Mouse (Mus musculus) heart, postnatal 25 days (tissue): ENCODE data around the gene Hps5. TPM values are rescaled to one million over a fixed set of nuclear protein-coding genes. Genes with fewer than 3 reads are reported as not detected.
A peak's percentile ranks its signal among the peaks of the same experiment; 100 is the strongest.
"Not testable (repeated sequence)": the region's sequence is repeated elsewhere in the genome, so short reads cannot be mapped to it uniquely, and the experiment has no call there.

ENCODE experiments used
- DNase-seq: peaks from one replicate; pipeline ENCODE4 v3.0.0; 2022; ENCODE audit warnings: low spot score
- intact Hi-C: fragments of 180-260 bp; cut with DNase I; formaldehyde crosslinking; loops from one replicate; pipeline ENCODE4 v1.15.1; 2025
- total RNA-seq, 2 experiments: library from RNA; stranded (reverse); gene quantifications; 2 replicates each; pipeline ENCODE4 v1.2.3; 2021

The Hps5 gene
- total RNA-seq = 10 to 100 TPM in 1 of 2 experiments, 1 to 10 TPM in 1; 8.6 to 10.5 TPM

GRCm38 (mm10) chr7:46795287-46796205, at the start of gene Hps5, which contains the start of gene Gtf2h1:
Hps5 (minus strand) TSS chr7:46796064.
Gtf2h1 (plus strand) TSS chr7:46796103.
- intact Hi-C loops = loop anchor here (1.0 to 5.0 kb wide), 3 partner anchors 51 to 212 kb away; partner anchors contain the start of gene Spty2d1
- DNase-seq = peak; percentile 93

- peak; percentile 87 for DNase-seq
- intact Hi-C loops = no loop called here
Measured at GRCm38 (mm10) chr7:46845211-46845977, 49.5 kb upstream of the Hps5 start.

DNA sequence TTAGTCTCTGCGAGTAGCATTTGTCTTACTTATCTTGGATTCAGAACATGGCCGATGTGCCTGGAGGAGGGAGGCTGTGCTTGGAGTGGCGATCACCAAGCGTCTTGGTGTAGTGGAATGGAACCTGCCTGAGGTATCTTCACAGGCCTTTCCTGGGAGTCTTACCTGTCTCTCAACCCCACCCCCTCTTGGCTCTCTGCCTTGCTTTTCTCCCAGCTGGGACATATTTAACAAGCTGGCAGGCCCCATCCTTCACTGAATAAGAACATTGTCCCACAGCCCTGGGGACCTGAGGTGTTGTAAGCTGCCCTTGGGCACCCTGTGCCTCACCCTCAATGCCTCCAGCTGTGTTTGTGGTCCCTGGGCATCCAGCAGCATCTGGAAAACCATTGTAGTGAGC, 47.7 kb upstream of the Hps5 start:
- intact Hi-C loops = loop anchor here (5.0 kb wide), 1 partner anchor 114 kb away; the partner anchor contains the start of gene Uevld
- no peak for DNase-seq

GRCm38 (mm10) chr7:46842278-46842677, 46.4 kb upstream of the Hps5 start:
- intact Hi-C loops = loop anchor here (5.0 kb wide), 1 partner anchor 115 kb away; the partner anchor contains the start of gene Uevld

DNA sequence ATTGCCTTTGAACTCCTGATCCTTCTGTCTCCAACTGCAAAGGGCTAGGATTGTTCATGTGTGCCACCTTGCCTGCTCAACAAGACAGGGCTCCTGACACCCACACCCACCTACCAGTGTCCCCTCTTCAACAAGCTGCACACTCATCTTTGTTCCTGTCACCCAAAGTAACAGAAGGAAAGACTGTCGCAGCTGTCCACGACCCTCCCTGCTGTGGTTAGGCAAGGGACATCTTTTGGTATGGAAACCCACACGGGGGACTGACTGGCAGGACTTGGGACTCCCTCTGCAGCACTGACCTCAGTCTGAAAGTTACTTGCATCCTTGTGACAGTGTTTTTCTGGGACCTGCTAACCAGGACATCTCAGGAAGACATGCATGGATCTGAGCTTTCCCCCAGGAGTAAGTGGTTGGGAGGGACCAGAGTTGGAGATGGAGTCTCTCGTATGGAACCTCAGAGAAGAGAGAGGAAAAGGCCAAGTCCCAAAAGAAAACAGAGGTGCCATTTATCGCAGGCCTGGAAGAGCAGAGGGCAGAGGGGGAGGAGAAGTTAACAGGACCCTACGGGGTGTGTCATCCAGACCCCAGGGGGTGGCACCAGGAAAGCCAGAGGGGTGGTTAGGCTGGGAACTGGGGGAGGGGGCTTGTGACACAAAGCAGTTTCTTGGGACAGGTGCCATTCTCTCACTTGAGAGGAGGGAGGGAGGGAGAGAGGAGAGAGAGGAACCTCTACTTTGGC, 45.1 kb upstream of the Hps5 start, which contains the start of gene Ldha:
TSS of gene Ldha (plus strand) at position 689 of the 739 bp plus-strand sequence.
- DNase-seq = no peak
- intact Hi-C loops = loop anchor here (5.0 kb wide), 1 partner anchor 116 kb away; the partner anchor contains the start of gene Uevld

More at GRCm38 (mm10) chr7:46842278-46842677, 46.4 kb upstream of the Hps5 start:
- no peak for DNase-seq

- no peak for DNase-seq
Measured at GRCm38 (mm10) chr7:46840326-46840725, 44.5 kb upstream of the Hps5 start.

GRCm38 (mm10) chr7:46839861-46840260, 44.0 kb upstream of the Hps5 start:
- intact Hi-C loops = loop anchor here (5.0 kb wide), 1 partner anchor 117 kb away; the partner anchor contains the start of gene Uevld
- no peak for DNase-seq

More at GRCm38 (mm10) chr7:46840326-46840725, 44.5 kb upstream of the Hps5 start:
- intact Hi-C loops = loop anchor here (5.0 kb wide), 1 partner anchor 117 kb away; the partner anchor contains the start of gene Uevld

- no peak for DNase-seq
- intact Hi-C loops = no loop called here
Measured at GRCm38 (mm10) chr7:46839446-46839845, 43.6 kb upstream of the Hps5 start.

DNA sequence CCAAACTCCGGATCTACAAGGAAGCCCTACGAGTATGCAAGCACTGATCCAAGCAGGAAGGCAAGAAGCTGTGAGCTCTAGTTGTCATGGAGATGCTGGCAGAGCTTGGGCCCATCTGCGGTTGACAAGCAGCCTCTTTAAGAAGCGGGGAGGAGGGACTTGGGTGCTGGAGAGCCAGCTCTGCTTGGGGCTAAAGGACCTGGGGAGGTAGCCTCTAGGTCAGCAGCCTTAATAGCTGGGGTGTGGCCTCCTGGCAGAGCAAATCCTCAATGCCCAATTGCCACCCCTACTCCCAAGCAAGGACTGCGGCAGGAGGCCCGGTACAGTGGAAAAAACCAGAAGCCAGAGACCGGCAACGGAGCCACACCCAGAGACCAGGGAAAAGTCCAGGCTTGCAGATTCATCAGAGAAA, 43.0 kb upstream of the Hps5 start:
- intact Hi-C loops = no loop called here
- DNase-seq = peak; percentile 67

DNA sequence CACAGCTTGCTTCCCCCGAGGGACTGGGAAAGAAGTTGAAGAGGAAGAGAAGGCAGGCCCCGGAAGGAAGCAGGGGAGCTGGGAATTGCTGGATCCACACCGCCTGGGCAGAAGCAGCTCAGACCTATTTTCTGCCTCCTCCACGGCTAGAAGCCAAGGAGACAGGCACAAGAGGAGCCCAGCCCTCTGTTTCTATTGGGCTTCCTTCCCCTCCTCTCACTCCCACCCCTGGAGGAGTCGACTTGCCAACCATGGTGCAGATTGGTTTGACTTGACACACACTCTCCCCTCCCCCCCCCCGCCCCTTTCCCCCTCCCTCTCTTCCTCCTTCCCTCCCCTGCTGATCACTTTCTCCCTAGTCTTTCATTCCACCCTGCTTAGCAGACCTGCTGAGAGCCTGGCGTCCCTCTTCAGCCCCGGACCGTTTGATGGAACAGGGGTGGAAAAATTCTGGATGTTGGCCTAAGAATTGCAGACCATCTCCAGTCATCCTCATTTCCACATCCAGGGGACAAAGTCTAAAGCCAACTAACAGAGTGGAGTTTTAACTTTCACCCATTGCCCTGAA, 42.3 kb upstream of the Hps5 start:
- DNase-seq = peak; percentile 28
- intact Hi-C loops = no loop called here

- intact Hi-C loops = no loop called here
- DNase-seq = no peak
Measured at GRCm38 (mm10) chr7:46837073-46837472, 41.2 kb upstream of the Hps5 start.

DNA sequence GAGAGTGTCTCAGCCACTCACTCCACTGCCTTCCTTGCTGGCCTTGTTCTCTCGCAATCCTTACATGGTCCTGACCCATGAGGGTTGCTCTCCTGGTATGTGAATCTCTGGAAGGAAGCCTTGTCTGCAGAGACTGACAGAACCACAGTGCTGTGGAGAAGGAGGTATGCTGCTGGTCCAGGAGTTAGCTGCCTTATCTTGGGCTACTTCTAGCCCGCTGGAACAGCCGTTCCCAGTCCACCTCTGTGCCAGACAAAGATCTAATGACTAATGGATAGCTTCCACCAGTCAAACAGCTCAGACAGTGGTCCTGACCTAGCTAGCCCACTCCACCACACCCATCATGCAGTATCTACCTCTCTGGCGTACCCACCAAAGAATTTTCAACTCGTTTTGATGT, 40.5 kb upstream of the Hps5 start:
- no peak for DNase-seq
- intact Hi-C loops = no loop called here

DNA sequence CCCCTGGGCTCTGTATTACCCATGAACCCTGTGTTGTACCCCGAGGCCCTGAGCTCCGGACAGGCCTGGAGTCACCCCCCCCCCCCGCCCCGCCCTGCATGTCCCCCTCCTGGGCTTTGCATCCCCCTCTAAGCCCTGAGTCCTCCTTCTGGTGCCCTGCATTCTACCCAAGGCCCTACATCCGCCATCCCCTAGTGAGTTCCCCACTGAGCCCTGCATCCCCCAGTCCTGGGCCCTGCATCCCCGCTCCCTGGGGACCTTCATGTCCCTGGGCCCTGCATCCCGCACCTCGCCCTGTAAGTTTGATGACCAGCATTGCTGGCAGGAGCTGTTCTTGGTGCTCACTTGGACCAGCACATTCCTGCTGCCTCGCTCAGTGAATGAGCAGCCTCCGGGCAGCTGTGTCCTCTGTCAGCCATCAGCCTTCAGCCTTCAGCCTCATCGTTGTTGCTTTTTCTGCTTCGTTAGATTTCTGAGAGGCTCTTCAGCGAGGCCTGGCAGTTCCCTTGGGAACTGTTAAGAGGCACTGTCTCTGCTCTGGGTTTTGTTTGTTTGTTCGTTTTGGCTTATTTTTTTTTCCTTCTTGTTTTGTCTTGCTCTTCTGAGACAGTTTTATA, 39.2 kb upstream of the Hps5 start:
- intact Hi-C loops = no loop called here
- no peak for DNase-seq

DNA sequence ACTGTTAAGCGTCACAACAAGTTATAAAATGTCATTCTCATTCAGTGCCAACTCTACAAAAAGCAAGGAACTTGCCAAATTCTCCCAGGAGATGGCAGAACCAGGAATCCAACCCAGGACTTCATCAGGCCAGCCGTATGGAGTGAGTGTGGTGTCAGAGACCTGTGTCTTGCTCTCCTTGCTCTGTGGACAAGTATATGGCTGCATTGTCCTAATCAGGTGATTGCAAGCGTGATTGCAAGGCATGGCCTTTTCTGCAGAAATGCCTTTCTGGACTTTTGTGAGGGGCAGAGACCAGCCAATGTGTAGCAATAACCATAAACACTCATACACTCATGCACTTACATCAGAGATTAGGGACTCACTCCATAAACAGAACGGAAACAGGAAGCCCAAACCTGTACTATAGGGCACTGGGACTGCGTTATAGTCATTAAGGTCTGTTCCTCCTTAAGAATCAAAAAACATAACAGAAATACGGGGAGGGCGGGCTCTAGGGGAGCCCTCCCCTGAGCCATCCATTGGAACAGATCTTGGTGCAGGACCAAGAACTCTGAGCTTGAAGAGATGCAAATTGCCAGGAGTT, 37.9 kb upstream of the Hps5 start:
- intact Hi-C loops = no loop called here

GRCm38 (mm10) chr7:46833266-46833665, 37.4 kb upstream of the Hps5 start:
- intact Hi-C loops = no loop called here

More for the DNA sequence above, 37.9 kb upstream of the Hps5 start:
- no peak for DNase-seq

GRCm38 (mm10) chr7:46832112-46832810, 36.4 kb upstream of the Hps5 start:
- DNase-seq, intact Hi-C loops: not testable (repeated sequence)

More at GRCm38 (mm10) chr7:46833266-46833665, 37.4 kb upstream of the Hps5 start:
- DNase-seq = no peak

- intact Hi-C loops = no loop called here
- DNase-seq = no peak
Measured at GRCm38 (mm10) chr7:46831693-46832092, 35.8 kb upstream of the Hps5 start.
